Mouse (Mus musculus) kidney, adult 2 months (tissue): ENCODE measurements at regions not wholly inside any gene's neighbourhood (a gene's known extent, or its start where the extent isn't known, plus 50 kb on each side); places are given as distances from the start of the nearest gene placed in this dataset.
A peak's percentile ranks its signal among the peaks of the same experiment; 100 is the strongest.

Experiments
- DNase-seq: peaks from one replicate; pipeline ENCODE4 v3.0.0; 2021
- H3K27ac ChIP-seq: fragments of 200-500 bp; 2 replicates; pipeline ENCODE4 v1.5.1; 2012; ENCODE audit warnings: low read depth, low read length, control low read depth, inconsistent platforms; ENCODE audit not compliant: insufficient read depth
- H3K27me3 ChIP-seq: fragments of 200-500 bp; replicated peaks from 2 replicates; pipeline ENCODE4 v1.6.1; 2012; ENCODE audit warnings: mild to moderate bottlenecking, moderate library complexity, low read length, inconsistent platforms; ENCODE audit not compliant: control insufficient read depth, insufficient read depth
- H3K36me3 ChIP-seq: fragments of 200-500 bp; 2 replicates; pipeline ENCODE4 v1.6.1; 2012; ENCODE audit warnings: mild to moderate bottlenecking, moderate library complexity, low read length, inconsistent platforms; ENCODE audit not compliant: control insufficient read depth, insufficient read depth
- H3K4me1 ChIP-seq: fragments of 200-500 bp; 2 replicates; pipeline ENCODE4 v1.6.1; 2011; ENCODE audit warnings: low read length; ENCODE audit not compliant: control insufficient read depth, insufficient read depth
- H3K4me3 ChIP-seq: fragments of 200-500 bp; 2 replicates; pipeline ENCODE4 v1.5.1; 2011; ENCODE audit warnings: mild to moderate bottlenecking, low read depth, low read length, control low read depth; ENCODE audit not compliant: insufficient read depth
- CTCF ChIP-seq: fragments of 200-500 bp; conservative IDR thresholded peaks from 2 replicates; pipeline ENCODE4 v1.5.1; 2011; ENCODE audit warnings: low read depth, mild to moderate bottlenecking, control low read depth, low read length, moderate library complexity, mixed read lengths; ENCODE audit not compliant: insufficient read depth, insufficient read length
- POLR2A ChIP-seq: fragments of 200-500 bp; IDR thresholded peaks from one replicate; pipeline ENCODE4 v1.6.1; 2011; ENCODE audit warnings: low read depth, low read length, control low read depth
- WGBS: fragments of 180-500 bp; shearing (Covaris S2); methylation state at CpG from one replicate; pipeline ENCODE4 v1.1.7; 2018; 5-methylcytosine and 5-hydroxymethylcytosine counted together

- Histone ChIP-seq H3K4me3 (no peak overlapping the region), H3K4me1 (peaks cover 6% of the 10 kb centered on the region; the same call in 1 of the 2 replicates), H3K27ac (no peak overlapping the region), H3K36me3 (no peaks in the 10 kb centered on the region), H3K27me3 (no peaks in the 10 kb centered on the region)
- TF ChIP-seq POLR2A: no peak
- TF ChIP-seq CTCF: no peak
- 70% methylated on average over 2 of the region's 2 CpGs for WGBS
- DNase-seq: no peak
Observed at GRCm38 (mm10) chr14:79905574-79905973, 78.3 kb upstream of the Olfm4 start.

- Histone ChIP-seq H3K36me3 (no peaks in the 10 kb centered on the region), H3K4me3 (no peak overlapping the region), H3K27me3 (no peaks in the 10 kb centered on the region), H3K27ac (no peak overlapping the region), H3K4me1 (peaks cover 17% of the 10 kb centered on the region)
- TF ChIP-seq POLR2A (no peak), CTCF (no peak)
- no peak for DNase-seq
- WGBS: 50% methylated on average over 1 of the region's 1 CpGs
Observed at GRCm38 (mm10) chr14:79902355-79902754, 81.5 kb upstream of the Olfm4 start.

- Histone ChIP-seq H3K27ac (peak overlapping the region; percentile 69), H3K27me3 (no peaks in the 10 kb centered on the region), H3K4me3 (no peak overlapping the region), H3K4me1 (peaks cover 12% of the 10 kb centered on the region), H3K36me3 (no peaks in the 10 kb centered on the region)
- peak; percentile 84 for DNase-seq
- TF ChIP-seq CTCF: no peak
- no peak for TF ChIP-seq POLR2A
- 6% methylated on average over 5 of the region's 5 CpGs for WGBS
Observed at GRCm38 (mm10) chr14:79898240-79898639, 85.6 kb upstream of the Olfm4 start.

- 90% methylated on average over 4 of the region's 4 CpGs for whole genome bisulfite sequencing
- DNase-seq: no peak
- Histone ChIP-seq H3K4me1 (peaks cover 11% of the 10 kb centered on the region), H3K27me3 (no peaks in the 10 kb centered on the region), H3K27ac (no peak overlapping the region), H3K4me3 (no peak overlapping the region), H3K36me3 (no peaks in the 10 kb centered on the region)
- no peak for TF ChIP-seq CTCF
- no peak for TF ChIP-seq POLR2A
Observed at GRCm38 (mm10) chr14:79893241-79893640, 90.6 kb upstream of the Olfm4 start.

- 28% methylated on average over 2 of the region's 2 CpGs for WGBS
- Histone ChIP-seq H3K36me3 (no peaks in the 10 kb centered on the region), H3K27me3 (no peaks in the 10 kb centered on the region), H3K27ac (peak overlapping the region; percentile 68), H3K4me3 (peak overlapping the region; percentile 46), H3K4me1 (peaks cover 4% of the 10 kb centered on the region; the same call in 1 of the 2 replicates)
- peak; percentile 75 for DNase-seq
- no peak for TF ChIP-seq CTCF
- TF ChIP-seq POLR2A: no peak
Observed at GRCm38 (mm10) chr14:79890682-79891081, 93.2 kb upstream of the Olfm4 start.

GRCm38 (mm10) chr14:79890280-79890679 lies 93.6 kb upstream of the Olfm4 start:
- TF ChIP-seq POLR2A (no peak), CTCF (no peak)
- Histone ChIP-seq H3K36me3 (no peaks in the 10 kb centered on the region), H3K27me3 (no peaks in the 10 kb centered on the region), H3K4me1 (peaks cover 4% of the 10 kb centered on the region; the same call in 1 of the 2 replicates), H3K27ac (peak overlapping the region; percentile 5; the same call in 1 of the 2 replicates), H3K4me3 (no peak overlapping the region)
- WGBS: 55% methylated on average over 4 of the region's 4 CpGs
- no peak for DNase-seq

GRCm38 (mm10) chr14:79883487-79883886 lies 100.4 kb upstream of the Olfm4 start:
- WGBS: 79% methylated on average over 7 of the region's 7 CpGs
- no peak for TF ChIP-seq CTCF
- no peak for TF ChIP-seq POLR2A
- H3K4me1 ChIP-seq: no peaks in the 10 kb centered on the region
- H3K4me3 ChIP-seq: no peak overlapping the region
- no peaks in the 10 kb centered on the region for H3K36me3 ChIP-seq
- no peak overlapping the region for H3K27ac ChIP-seq
- no peak for DNase-seq
- no peaks in the 10 kb centered on the region for H3K27me3 ChIP-seq

GRCm38 (mm10) chr14:79881726-79882125 lies 102.2 kb upstream of the Olfm4 start:
- WGBS: 42% methylated on average over 9 of the region's 9 CpGs
- Histone ChIP-seq H3K27ac (no peak overlapping the region), H3K36me3 (no peaks in the 10 kb centered on the region), H3K27me3 (no peaks in the 10 kb centered on the region), H3K4me3 (no peak overlapping the region), H3K4me1 (no peaks in the 10 kb centered on the region)
- no peak for DNase-seq
- no peak for TF ChIP-seq CTCF
- no peak for TF ChIP-seq POLR2A
